Mouse (Mus musculus): ENCODE results near the gene Sgo2a. TPM values are rescaled to one million over a fixed set of nuclear protein-coding genes. Genes with fewer than 3 reads are reported as not detected.
"Not testable (repeated sequence)": the region's sequence is repeated elsewhere in the genome, so short reads cannot be mapped to it uniquely, and the experiment has no call there.

Sgo2a gene
- total and polyA plus RNA-seq, 3 experiments: 3.4 to 93.9 (median 49.8) TPM

GRCm38 (mm10) chr1:57989052-57989600 is 6.6 kb upstream of the Sgo2a start:
- H3K27me3 ChIP-seq (ENCODE audit: insufficient read depth, low read length): peaks cover 30% of the 10 kb centered on the region
- TF ChIP-seq POLR2AphosphoS5 (IDR thresholded peaks at IDR 0.05; ENCODE audit: insufficient replicate concordance, low read depth, low read length): no peak
- TF ChIP-seq GATA2 (IDR thresholded peaks at IDR 0.05; ENCODE audit: borderline replicate concordance, low read depth, low read length): no peak
- no peak for TF ChIP-seq GATA1 (IDR thresholded peaks at IDR 0.05; ENCODE audit: borderline replicate concordance, low read length)
- TF ChIP-seq CTCF (IDR thresholded peaks at IDR 0.05; ENCODE audit: low read depth, low read length): no peak
- TF ChIP-seq TAL1 (conservative IDR thresholded peaks at IDR 0.05; ENCODE audit: low read depth, low read length): no peak
- H3K36me3 ChIP-seq (replicated peaks): no peaks in the 10 kb centered on the region
- no peaks in the 10 kb centered on the region for H3K9me3 ChIP-seq (replicated peaks)
- no peak for ATAC-seq (ENCODE audit: extremely low read depth, insufficient number of reproducible peaks, low FRiP score, poor library complexity, severe bottlenecking)
- no peak for DNase-seq (ENCODE audit: low spot score)
- H3K4me1 ChIP-seq (ENCODE audit: insufficient read depth, low read depth, low read length): no peaks in the 10 kb centered on the region; the same call in 1 of the 2 replicates
- no peak overlapping the region for H3K4me3 ChIP-seq (ENCODE audit: low read depth, low read length)

- no peak overlapping the region for H3K4me3 ChIP-seq (ENCODE audit: low read depth, low read length)
- no peaks in the 10 kb centered on the region for H3K36me3 ChIP-seq (replicated peaks)
- DNase-seq (ENCODE audit: low spot score): no peak
- ATAC-seq (ENCODE audit: extremely low read depth, insufficient number of reproducible peaks, low FRiP score, poor library complexity, severe bottlenecking): no peak
- no peaks in the 10 kb centered on the region for H3K9me3 ChIP-seq (replicated peaks)
- no peak for TF ChIP-seq TAL1 (conservative IDR thresholded peaks at IDR 0.05; ENCODE audit: low read depth, low read length)
- TF ChIP-seq GATA2 (IDR thresholded peaks at IDR 0.05; ENCODE audit: borderline replicate concordance, low read depth, low read length): no peak
- no peak for TF ChIP-seq CTCF (IDR thresholded peaks at IDR 0.05; ENCODE audit: low read depth, low read length)
- TF ChIP-seq POLR2AphosphoS5 (IDR thresholded peaks at IDR 0.05; ENCODE audit: insufficient replicate concordance, low read depth, low read length): no peak
- TF ChIP-seq GATA1 (IDR thresholded peaks at IDR 0.05; ENCODE audit: borderline replicate concordance, low read length): no peak
- H3K4me1 ChIP-seq (ENCODE audit: insufficient read depth, low read depth, low read length): peaks cover 8% of the 10 kb centered on the region
- peaks cover 26% of the 10 kb centered on the region for H3K27me3 ChIP-seq (ENCODE audit: insufficient read depth, low read length)
Measured at GRCm38 (mm10) chr1:57991277-57991676, 4.5 kb upstream of the Sgo2a start.

- Histone ChIP-seq H3K27me3 (ENCODE audit: insufficient read depth, low read length) (peaks cover 7% of the 10 kb centered on the region; the same call in 1 of the 2 replicates), H3K4me3 (ENCODE audit: low read depth, low read length) (peak overlapping the region; percentile 81), H3K36me3 (replicated peaks) (peaks cover 24% of the 10 kb centered on the region), H3K4me1 (ENCODE audit: insufficient read depth, low read depth, low read length) (peaks cover 28% of the 10 kb centered on the region), H3K9me3 (replicated peaks) (no peaks in the 10 kb centered on the region)
- ATAC-seq (ENCODE audit: extremely low read depth, insufficient number of reproducible peaks, low FRiP score, poor library complexity, severe bottlenecking) (peak; percentile 15; the same call in 1 of the 2 replicates), DNase-seq (ENCODE audit: low spot score) (peak; percentile 14)
- TF ChIP-seq GATA2 (IDR thresholded peaks at IDR 0.05; ENCODE audit: borderline replicate concordance, low read depth, low read length) (no peak), POLR2AphosphoS5 (IDR thresholded peaks at IDR 0.05; ENCODE audit: insufficient replicate concordance, low read depth, low read length) (no peak), TAL1 (conservative IDR thresholded peaks at IDR 0.05; ENCODE audit: low read depth, low read length) (no peak), GATA1 (IDR thresholded peaks at IDR 0.05; ENCODE audit: borderline replicate concordance, low read length) (no peak), CTCF (IDR thresholded peaks at IDR 0.05; ENCODE audit: low read depth, low read length) (no peak)
Measured at GRCm38 (mm10) chr1:57996133-57996615, 403 bp downstream of the Sgo2a start.

- Histone ChIP-seq H3K4me3 (ENCODE audit: low read depth, low read length) (no peak overlapping the region), H3K9me3 (replicated peaks) (no peaks in the 10 kb centered on the region), H3K27me3 (ENCODE audit: insufficient read depth, low read length) (no peaks in the 10 kb centered on the region), H3K4me1 (ENCODE audit: insufficient read depth, low read depth, low read length) (peaks cover 28% of the 10 kb centered on the region), H3K36me3 (replicated peaks) (peaks cover 37% of the 10 kb centered on the region)
- TF ChIP-seq GATA2 (IDR thresholded peaks at IDR 0.05; ENCODE audit: borderline replicate concordance, low read depth, low read length): no peak
- no peak for TF ChIP-seq GATA1 (IDR thresholded peaks at IDR 0.05; ENCODE audit: borderline replicate concordance, low read length)
- TF ChIP-seq POLR2AphosphoS5 (IDR thresholded peaks at IDR 0.05; ENCODE audit: insufficient replicate concordance, low read depth, low read length): no peak
- TF ChIP-seq CTCF (IDR thresholded peaks at IDR 0.05; ENCODE audit: low read depth, low read length): no peak
- TF ChIP-seq TAL1 (conservative IDR thresholded peaks at IDR 0.05; ENCODE audit: low read depth, low read length): no peak
- ATAC-seq (ENCODE audit: extremely low read depth, insufficient number of reproducible peaks, low FRiP score, poor library complexity, severe bottlenecking): no peak
- no peak for DNase-seq (ENCODE audit: low spot score)
Measured at GRCm38 (mm10) chr1:57998146-57998545, 2.4 kb downstream of the Sgo2a start.

GRCm38 (mm10) chr1:58006388-58006787 is 10.6 kb downstream of the Sgo2a start:
- DNase-seq (ENCODE audit: low spot score); H3K27me3 ChIP-seq (ENCODE audit: insufficient read depth, low read length): not testable (repeated sequence)
- peaks cover 60% of the 10 kb centered on the region for H3K36me3 ChIP-seq (replicated peaks)

GRCm38 (mm10) chr1:58018856-58019255 is 23.1 kb downstream of the Sgo2a start, which contains the start of gene Kctd18:
Kctd18 (minus strand) TSS chr1:58018956.
- H3K4me3 ChIP-seq (ENCODE audit: low read depth, low read length): no peak within 1 kb of the TSS
- ATAC-seq (ENCODE audit: extremely low read depth, insufficient number of reproducible peaks, low FRiP score, poor library complexity, severe bottlenecking): no peak
- H3K4me1 ChIP-seq (ENCODE audit: insufficient read depth, low read depth, low read length): no peaks in the 10 kb centered on the region
- no peak for DNase-seq (ENCODE audit: low spot score)
- H3K27me3 ChIP-seq (ENCODE audit: insufficient read depth, low read length): no peaks in the 10 kb centered on the region
- H3K36me3 ChIP-seq (replicated peaks): peaks cover 83% of the 10 kb centered on the region
- no peak for TF ChIP-seq GATA1 (IDR thresholded peaks at IDR 0.05; ENCODE audit: borderline replicate concordance, low read length)
- no peak for TF ChIP-seq TAL1 (conservative IDR thresholded peaks at IDR 0.05; ENCODE audit: low read depth, low read length)
- no peak for TF ChIP-seq POLR2AphosphoS5 (IDR thresholded peaks at IDR 0.05; ENCODE audit: insufficient replicate concordance, low read depth, low read length)
- TF ChIP-seq CTCF (IDR thresholded peaks at IDR 0.05; ENCODE audit: low read depth, low read length): no peak
- TF ChIP-seq GATA2 (IDR thresholded peaks at IDR 0.05; ENCODE audit: borderline replicate concordance, low read depth, low read length): no peak
- no peaks in the 10 kb centered on the region for H3K9me3 ChIP-seq (replicated peaks)

More at GRCm38 (mm10) chr1:58006388-58006787, 10.6 kb downstream of the Sgo2a start:
- not testable (repeated sequence) for ATAC-seq (ENCODE audit: extremely low read depth, insufficient number of reproducible peaks, low FRiP score, poor library complexity, severe bottlenecking); H3K9me3 ChIP-seq (replicated peaks); H3K4me1 ChIP-seq (ENCODE audit: insufficient read depth, low read depth, low read length); H3K4me3 ChIP-seq (ENCODE audit: low read depth, low read length)
